Mouse (Mus musculus) kidney, adult 2 months (tissue): ENCODE results near the gene Lhb. TPM values are rescaled to one million over a fixed set of nuclear protein-coding genes. Genes with fewer than 3 reads are reported as not detected.

Experiments used
- DNase-seq: peaks from one replicate; pipeline ENCODE4 v3.0.0; 2021
- H3K27ac ChIP-seq: fragments of 200-500 bp; 2 replicates; pipeline ENCODE4 v1.5.1; 2012; ENCODE audit warnings: low read depth, low read length, control low read depth, inconsistent platforms; ENCODE audit not compliant: insufficient read depth
- H3K27me3 ChIP-seq: fragments of 200-500 bp; replicated peaks from 2 replicates; pipeline ENCODE4 v1.6.1; 2012; ENCODE audit warnings: mild to moderate bottlenecking, moderate library complexity, low read length, inconsistent platforms; ENCODE audit not compliant: control insufficient read depth, insufficient read depth
- H3K36me3 ChIP-seq: fragments of 200-500 bp; 2 replicates; pipeline ENCODE4 v1.6.1; 2012; ENCODE audit warnings: mild to moderate bottlenecking, moderate library complexity, low read length, inconsistent platforms; ENCODE audit not compliant: control insufficient read depth, insufficient read depth
- H3K4me1 ChIP-seq: fragments of 200-500 bp; 2 replicates; pipeline ENCODE4 v1.6.1; 2011; ENCODE audit warnings: low read length; ENCODE audit not compliant: control insufficient read depth, insufficient read depth
- H3K4me3 ChIP-seq: fragments of 200-500 bp; 2 replicates; pipeline ENCODE4 v1.5.1; 2011; ENCODE audit warnings: mild to moderate bottlenecking, low read depth, low read length, control low read depth; ENCODE audit not compliant: insufficient read depth
- CTCF ChIP-seq: fragments of 200-500 bp; conservative IDR thresholded peaks from 2 replicates; pipeline ENCODE4 v1.5.1; 2011; ENCODE audit warnings: low read depth, mild to moderate bottlenecking, control low read depth, low read length, moderate library complexity, mixed read lengths; ENCODE audit not compliant: insufficient read depth, insufficient read length
- POLR2A ChIP-seq: fragments of 200-500 bp; IDR thresholded peaks from one replicate; pipeline ENCODE4 v1.6.1; 2011; ENCODE audit warnings: low read depth, low read length, control low read depth
- WGBS: fragments of 180-500 bp; shearing (Covaris S2); methylation state at CpG from one replicate; pipeline ENCODE4 v1.1.7; 2018; 5-methylcytosine and 5-hydroxymethylcytosine counted together
- polyA plus RNA-seq: library from polyadenylated mRNA; depleted of rRNA; stranded (reverse); fragments of >200 nt; gene quantifications from 2 replicates; pipeline ENCODE4 v1.2.3, GENCODE M21; 2012

The Lhb gene
- polyA plus RNA-seq, 1 experiment = not detected

DNA sequence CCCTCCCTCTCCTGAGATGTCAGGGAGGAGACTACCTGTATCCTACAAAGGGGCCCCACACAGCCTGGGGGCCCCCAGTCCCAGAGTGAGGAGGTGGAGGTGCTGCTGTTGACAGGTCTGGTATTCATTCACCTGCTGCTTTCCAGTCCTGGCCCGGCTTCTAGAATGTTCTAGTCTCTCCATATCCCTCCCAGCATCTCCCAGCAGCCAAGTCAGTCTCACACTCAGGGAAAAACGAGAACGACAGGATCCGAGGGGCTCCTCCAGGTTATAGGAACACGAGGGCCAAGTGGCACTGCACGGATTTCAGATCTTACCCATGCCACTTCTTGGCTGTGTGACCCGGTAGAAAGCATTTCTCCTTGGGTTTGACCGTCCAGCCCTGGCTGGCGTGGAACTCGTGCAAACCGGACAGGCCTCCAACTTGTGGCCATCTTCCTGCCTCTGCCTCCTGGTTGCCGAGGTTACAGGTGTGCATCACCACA is 5.8 kb upstream of the Lhb start:
- no peak for DNase-seq
- H3K27me3 ChIP-seq = no peaks in the 10 kb centered on the region
- no peak for TF ChIP-seq POLR2A
- no peak for TF ChIP-seq CTCF

DNA sequence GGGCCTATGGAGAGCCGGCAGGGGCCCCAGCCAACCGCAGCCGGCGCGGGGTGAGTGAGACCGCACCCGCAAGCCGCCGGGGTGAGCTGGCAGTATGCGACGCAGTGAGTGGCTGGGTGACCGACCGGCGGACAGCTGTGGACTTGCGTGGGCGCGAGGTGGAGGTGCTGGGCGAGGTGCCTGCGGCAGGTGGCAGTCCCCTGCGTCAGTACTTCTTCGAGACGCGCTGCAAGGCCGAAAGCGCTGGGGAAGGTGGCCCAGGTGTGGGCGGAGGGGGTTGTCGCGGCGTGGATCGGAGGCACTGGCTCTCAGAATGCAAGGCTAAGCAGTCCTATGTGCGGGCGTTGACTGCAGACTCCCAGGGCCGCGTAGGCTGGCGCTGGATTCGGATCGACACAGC is 5.0 kb upstream of the Lhb start:
- 41% methylated on average over 37 of the region's 37 CpGs for whole genome bisulfite sequencing
- H3K4me3 ChIP-seq = no peak overlapping the region
- no peak for DNase-seq
- no peaks in the 10 kb centered on the region for H3K27me3 ChIP-seq
- H3K36me3 ChIP-seq = no peaks in the 10 kb centered on the region
- H3K4me1 ChIP-seq = no peaks in the 10 kb centered on the region; the same call in 1 of the 2 replicates
- H3K27ac ChIP-seq = no peak overlapping the region
- no peak for TF ChIP-seq POLR2A
- TF ChIP-seq CTCF = no peak

More for the DNA sequence above, 5.8 kb upstream of the Lhb start:
- WGBS = 47% methylated on average over 12 of the region's 12 CpGs
- no peak overlapping the region for H3K27ac ChIP-seq
- no peak overlapping the region for H3K4me3 ChIP-seq
- H3K4me1 ChIP-seq = no peaks in the 10 kb centered on the region; the same call in 1 of the 2 replicates
- no peaks in the 10 kb centered on the region for H3K36me3 ChIP-seq

DNA sequence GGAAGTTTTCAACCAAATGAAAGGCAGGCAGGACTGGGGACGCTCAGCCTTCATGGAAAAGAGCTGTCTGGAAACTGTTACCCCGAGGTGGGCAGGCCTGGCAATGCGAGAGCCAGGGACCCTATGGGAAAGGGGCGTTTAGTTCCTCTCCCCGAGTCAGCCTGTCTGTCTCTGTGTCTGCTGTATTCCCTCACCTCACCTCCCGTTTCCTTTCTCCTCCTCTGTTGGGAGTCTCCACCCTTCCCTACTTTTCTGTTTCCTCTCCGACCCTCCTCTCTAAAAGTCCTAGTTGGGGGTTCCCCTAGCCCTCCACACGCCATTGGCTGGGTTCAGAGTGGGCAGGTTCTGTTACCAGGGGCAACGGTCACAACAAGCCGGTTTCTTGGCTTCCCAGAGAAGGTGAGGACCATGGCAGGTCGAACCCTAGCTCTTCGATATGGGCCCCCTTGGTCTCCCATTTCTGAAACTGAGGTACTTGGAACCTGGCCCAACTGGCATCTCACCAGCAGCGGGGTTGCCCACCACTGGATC is 2.6 kb upstream of the Lhb start:
- no peaks in the 10 kb centered on the region; the same call in 1 of the 2 replicates for H3K4me1 ChIP-seq
- H3K36me3 ChIP-seq = no peaks in the 10 kb centered on the region; the same call in 1 of the 2 replicates
- no peak for DNase-seq
- H3K27me3 ChIP-seq = no peaks in the 10 kb centered on the region
- no peak overlapping the region for H3K4me3 ChIP-seq
- WGBS = 11% methylated on average over 13 of the region's 13 CpGs
- no peak overlapping the region for H3K27ac ChIP-seq
- no peak for TF ChIP-seq CTCF
- no peak for TF ChIP-seq POLR2A

DNA sequence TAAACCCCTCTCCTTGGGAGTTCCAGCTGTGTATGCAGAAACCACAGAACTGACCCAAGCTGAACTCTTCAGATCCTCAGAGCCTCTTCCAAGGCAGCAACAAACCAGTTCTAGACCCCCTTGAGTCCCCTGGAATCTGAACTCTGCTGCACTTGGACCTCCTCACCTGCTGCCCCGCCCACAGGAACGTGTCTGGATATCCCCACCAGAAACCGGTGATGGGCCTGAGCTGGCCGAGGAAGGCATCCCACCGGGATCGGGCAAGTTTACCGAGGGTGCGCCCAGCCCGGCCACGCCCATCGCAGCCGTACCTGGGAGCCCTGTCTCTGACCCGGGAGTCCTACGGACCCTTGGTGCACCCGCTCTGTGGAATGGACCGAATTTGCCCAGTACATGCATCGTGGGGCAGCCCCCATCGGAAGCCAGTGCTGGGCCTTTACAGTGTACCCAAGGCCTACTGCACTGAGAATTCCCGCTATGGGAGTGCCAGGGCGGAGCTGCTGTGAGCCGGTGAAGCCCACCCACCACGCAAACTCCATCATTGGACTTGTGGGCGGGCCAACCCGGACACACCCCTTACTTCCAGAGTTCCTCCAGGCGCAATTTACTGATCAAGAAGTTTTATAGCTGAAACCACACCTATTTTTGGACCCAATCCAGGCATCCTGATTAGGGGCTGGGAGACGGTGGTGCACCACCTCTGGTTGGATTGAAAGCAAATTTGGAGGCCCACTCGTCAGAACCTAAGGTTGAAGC is 583 bp upstream of the Lhb start:
- no peaks in the 10 kb centered on the region for H3K4me1 ChIP-seq
- H3K36me3 ChIP-seq = no peaks in the 10 kb centered on the region; the same call in 1 of the 2 replicates
- no peak overlapping the region for H3K4me3 ChIP-seq
- DNase-seq = no peak
- no peak overlapping the region for H3K27ac ChIP-seq
- H3K27me3 ChIP-seq = no peaks in the 10 kb centered on the region
- WGBS = 27% methylated on average over 27 of the region's 27 CpGs
- TF ChIP-seq POLR2A (no peak), CTCF (no peak)

DNA sequence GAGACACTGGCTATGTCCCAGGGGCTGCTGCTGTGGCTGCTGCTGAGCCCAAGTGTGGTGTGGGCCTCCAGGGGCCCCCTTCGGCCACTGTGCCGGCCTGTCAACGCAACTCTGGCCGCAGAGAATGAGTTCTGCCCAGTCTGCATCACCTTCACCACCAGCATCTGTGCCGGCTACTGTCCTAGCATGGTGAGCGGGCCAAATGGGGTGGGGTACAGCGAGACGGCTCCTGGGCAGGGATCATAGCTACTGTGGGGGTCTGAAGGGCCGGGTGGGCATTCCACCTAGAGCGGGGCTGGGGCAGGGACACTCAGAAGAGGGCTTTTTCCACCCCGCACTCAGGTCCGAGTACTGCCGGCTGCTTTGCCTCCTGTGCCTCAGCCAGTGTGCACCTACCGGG is 574 bp downstream of the Lhb start:
- 94% methylated on average over 14 of the region's 14 CpGs for WGBS
- H3K4me1 ChIP-seq = no peaks in the 10 kb centered on the region

DNA sequence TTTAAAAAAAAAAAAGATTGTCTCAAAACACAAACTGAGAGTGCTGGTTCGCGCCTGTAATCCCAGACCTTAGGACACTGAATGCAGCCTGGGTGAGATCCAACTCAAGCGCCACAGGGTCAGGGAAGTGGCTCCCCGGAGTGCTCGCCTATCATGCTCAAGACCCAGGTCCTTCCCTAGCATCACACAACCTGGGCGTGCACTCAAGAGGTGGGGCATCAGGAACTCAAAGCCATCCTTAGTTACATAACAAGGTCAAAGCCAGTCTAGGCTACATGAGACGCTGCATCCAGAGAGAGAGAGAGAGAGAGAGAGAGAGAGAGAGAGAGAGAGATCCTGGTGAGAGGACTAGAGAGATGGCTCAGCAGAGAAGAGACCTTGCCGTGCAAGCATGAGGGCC is 5.9 kb downstream of the Lhb start:
- TF ChIP-seq POLR2A (no peak), CTCF (no peak)
- Histone ChIP-seq H3K4me1 (no peaks in the 10 kb centered on the region), H3K27ac (no peak overlapping the region), H3K27me3 (no peaks in the 10 kb centered on the region), H3K4me3 (no peak overlapping the region), H3K36me3 (no peaks in the 10 kb centered on the region)
- WGBS = 82% methylated on average over 8 of the region's 8 CpGs
- DNase-seq = no peak

More for the DNA sequence above, 574 bp downstream of the Lhb start:
- TF ChIP-seq POLR2A (no peak), CTCF (no peak)
- no peak overlapping the region for H3K27ac ChIP-seq
- no peak for DNase-seq
- no peaks in the 10 kb centered on the region; the same call in 1 of the 2 replicates for H3K36me3 ChIP-seq
- no peak overlapping the region for H3K4me3 ChIP-seq
- H3K27me3 ChIP-seq = no peaks in the 10 kb centered on the region

DNA sequence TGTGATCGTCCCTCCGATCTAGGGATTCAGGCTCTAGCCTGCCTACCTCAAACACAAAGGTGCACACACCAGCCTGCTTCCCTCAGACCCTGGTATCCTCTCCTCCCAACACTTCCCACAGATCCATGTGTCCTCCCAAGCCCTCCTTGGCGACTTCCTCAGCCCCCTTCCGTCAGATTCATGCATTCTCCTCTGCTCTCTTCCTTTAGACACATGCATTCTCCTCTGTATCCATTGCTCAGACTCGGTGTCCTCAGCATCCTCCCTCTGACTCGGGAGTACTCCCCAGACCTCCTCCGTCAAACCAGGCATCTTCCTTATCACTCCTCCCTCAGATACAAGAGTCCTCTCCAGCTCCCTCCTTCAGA is 13.2 kb downstream of the Lhb start:
- Histone ChIP-seq H3K36me3 (no peaks in the 10 kb centered on the region), H3K27me3 (no peaks in the 10 kb centered on the region), H3K4me1 (peaks cover 12% of the 10 kb centered on the region), H3K27ac (no peak overlapping the region), H3K4me3 (peak overlapping the region; percentile 72)
- DNase-seq = no peak
- TF ChIP-seq CTCF = no peak
- TF ChIP-seq POLR2A = no peak
- WGBS = under 1% methylated on average over 7 of the region's 7 CpGs
